Mouse (Mus musculus) ZHBTc4 (cell line): ENCODE data around the gene Jazf1.
A peak's percentile ranks its signal among the peaks of the same experiment; 100 is the strongest.

Experiments
- DNase-seq: peaks from one replicate; pipeline ENCODE4 v3.0.0-alpha.2; 2011; ENCODE audit warnings: low read depth, low spot score

The Jazf1 gene

GRCm38 (mm10) chr6:53067989-53068874, at the start of gene Jazf1:
TSS of gene Jazf1 (minus strand) at chr6:53068631.
- peak; percentile 62 for DNase-seq

DNA sequence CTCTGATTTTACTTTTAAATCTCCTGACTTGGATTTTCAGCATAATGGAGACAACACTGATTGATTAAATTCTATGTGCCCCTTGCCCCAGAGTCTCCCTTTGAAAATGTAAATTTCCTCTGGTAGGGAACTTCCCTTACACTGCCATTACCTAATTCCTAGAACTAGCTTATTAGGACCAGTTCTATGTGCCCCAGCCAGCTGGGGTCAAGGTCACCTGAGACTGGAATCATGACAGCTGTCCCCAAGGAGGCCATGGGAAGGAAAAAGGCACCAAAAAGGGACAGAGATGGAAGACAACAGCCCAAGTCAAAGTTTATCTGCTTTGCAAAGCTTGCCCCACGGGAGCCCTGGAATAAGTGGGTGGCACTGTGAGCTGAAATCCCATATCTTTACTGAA, 49.4 kb upstream of the Jazf1 start:
- no peak for DNase-seq

DNA sequence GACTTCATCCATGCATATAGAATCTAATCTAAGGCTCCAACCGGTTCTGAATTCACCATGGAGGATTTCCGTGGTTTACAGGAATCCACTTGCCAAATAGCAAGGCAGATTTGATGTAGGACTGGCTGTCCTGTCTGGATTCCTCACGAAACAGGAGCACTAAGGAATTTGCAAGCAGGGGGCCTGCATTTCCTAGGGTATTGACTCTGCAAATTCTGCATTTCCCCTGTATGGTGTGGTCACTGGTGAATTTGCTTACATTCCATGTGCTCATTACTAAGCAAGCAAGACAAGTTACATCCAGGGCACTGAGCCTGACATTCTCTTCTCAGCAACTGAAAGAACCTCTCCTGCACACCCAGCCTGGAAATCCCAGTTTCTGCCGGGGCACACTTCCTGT, 18.4 kb upstream of the Jazf1 start:
- DNase-seq, result no peak

- DNase-seq, result no peak
Observed at GRCm38 (mm10) chr6:53081241-53081640, 12.8 kb upstream of the Jazf1 start.

DNA sequence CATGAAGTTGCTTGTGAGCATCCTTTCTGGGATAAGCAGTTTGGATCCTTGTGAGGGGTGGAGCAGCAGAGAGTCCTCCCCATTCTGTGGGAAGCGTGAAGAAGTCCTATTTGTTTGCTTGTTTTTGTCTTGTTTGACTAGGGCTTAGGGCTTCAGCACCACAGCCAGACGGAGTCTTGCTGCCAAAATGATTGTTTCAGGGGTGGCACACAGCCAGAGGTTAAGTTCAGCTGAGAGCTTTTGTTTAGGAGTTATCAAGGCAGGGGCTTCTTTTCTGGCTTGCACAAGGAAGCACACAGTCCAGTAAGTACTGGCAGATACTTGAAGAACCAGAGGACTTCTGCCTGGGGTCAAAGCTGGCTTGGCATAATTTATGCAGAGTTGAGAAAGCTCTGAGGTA, 10.2 kb upstream of the Jazf1 start:
- DNase-seq, result no peak

DNA sequence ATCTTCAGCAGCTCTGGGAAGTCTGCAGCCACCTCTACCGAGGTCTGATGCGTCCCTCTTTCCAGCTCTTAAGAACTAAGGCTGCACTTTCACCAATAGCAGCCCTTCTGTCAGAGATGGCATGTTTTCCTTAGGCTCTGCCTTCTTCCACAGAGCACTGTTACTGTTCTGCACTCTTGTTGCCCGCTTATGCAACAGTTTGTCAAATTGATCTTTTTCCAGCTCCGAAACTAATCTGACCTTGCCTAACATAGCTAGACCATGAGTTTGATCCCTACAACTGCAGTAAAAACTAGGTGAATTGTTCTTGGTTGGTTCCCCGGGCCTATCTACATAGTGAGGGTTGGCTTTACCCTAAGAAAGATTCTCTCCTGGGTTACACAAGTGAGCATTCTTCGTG, 3.3 kb upstream of the Jazf1 start:
- no peak for DNase-seq

DNA sequence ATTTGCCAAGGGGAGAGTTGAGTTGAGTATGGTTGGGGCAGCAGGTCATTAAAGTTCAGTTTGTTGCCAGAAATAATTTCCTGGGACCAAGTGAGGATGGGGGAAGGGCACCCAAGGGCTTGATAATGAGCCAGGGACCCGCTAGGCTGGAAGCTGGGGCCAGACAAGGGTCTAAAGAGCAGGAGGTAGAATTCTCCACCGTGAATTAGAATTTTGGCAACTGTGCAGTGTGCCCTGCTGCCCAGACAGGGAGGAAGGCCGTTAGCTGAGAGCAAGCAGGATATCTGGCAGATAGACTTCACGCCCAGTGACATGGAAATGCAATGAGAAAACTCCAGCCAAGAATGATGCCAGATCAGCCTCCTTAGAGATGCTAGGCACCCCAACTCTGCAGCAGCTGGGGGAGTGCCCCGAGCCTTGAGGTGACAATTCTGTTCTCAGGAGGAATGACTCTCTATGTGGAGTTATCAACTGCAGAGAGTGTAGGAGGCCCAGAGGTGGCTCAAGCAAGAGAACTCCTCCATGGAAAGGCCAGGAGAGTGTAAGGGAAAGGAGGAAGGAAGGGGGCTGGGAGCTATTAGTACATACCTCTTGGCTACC, 1.6 kb upstream of the Jazf1 start:
- no peak for DNase-seq

DNA sequence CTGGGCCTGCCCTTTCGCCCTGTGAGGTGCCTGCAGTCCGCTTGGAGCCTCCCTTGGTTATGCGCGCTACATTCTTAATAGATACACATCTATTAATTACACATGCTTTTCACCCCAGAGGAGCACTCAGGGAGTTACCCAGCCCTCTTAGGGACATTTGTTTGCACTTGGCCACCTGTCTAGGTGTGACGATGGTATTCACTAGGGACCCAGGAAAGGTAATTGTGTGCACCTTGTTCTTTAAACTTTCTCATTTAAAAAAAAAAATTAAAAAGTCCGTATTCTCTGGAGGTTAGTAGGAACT, 396 bp upstream of the Jazf1 start:
- DNase-seq, result no peak

DNA sequence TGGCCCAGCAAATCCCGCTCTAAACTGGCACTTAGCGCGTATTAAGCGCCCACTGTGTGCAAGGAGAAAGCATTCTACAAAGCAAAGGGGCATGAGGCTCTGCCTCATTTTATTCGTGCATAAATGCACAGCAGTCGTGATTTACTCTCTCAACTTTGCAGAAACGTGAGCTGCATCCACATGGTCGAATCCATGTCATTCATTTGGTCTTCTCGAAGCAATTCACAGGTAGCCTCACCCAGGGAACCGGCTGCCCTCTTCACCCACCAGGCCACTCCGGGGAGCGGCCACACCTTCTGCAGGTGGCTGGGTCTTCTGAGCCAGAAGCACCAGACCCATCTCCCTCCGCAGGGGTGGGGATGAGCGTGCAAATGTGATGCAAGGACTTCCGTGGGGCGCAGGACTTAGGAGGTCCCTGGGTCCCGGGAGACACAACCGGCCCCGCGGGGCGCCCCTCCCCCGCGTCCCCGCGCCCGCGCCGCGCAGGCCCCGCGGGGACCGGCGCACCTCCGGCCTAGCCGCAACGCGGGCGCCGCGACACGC, 914 bp downstream of the Jazf1 start:
- peak; percentile 40 for DNase-seq

DNA sequence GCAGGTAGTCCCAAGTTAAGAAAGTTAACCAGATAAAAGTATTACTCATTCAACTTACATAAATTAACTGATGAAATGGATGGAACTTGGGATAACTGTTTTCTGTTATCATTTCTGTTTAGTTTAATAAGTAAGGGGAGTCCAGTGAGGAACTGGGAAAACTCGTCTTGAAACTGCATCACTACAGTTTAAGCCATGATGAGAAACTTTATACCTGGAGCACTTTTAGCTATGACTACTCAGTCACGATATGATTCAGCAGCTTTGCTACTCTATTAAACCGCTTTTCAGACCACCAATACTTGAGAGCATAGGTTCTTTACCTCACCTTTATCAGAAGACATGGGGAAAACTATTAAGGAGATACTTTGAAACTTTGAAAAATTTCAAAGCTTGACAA, 1.5 kb downstream of the Jazf1 start:
- DNase-seq, result no peak

DNA sequence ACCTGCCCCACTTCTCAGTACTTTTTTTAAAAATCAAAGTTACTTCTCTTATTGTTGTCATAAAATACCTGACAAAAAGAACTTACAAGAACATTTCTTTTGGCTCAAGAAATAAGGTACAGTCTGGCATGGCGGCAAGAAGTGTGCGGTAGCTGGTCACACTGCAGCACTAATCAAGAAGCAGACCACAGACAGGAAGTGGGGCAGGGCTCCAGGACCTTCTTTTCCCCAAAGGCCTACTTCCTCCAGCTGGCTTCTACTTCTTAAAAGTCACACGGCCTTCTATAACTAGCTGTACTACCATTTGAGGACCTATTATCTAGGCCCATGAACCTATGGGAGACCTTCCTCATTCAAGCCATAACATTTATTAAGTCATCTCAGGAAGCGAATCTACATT, 4.4 kb downstream of the Jazf1 start:
- no peak for DNase-seq

GRCm38 (mm10) chr6:53054909-53055308, 13.5 kb downstream of the Jazf1 start:
- DNase-seq, result no peak

- DNase-seq, result no peak
Observed at GRCm38 (mm10) chr6:53045501-53045900, 22.9 kb downstream of the Jazf1 start.

DNA sequence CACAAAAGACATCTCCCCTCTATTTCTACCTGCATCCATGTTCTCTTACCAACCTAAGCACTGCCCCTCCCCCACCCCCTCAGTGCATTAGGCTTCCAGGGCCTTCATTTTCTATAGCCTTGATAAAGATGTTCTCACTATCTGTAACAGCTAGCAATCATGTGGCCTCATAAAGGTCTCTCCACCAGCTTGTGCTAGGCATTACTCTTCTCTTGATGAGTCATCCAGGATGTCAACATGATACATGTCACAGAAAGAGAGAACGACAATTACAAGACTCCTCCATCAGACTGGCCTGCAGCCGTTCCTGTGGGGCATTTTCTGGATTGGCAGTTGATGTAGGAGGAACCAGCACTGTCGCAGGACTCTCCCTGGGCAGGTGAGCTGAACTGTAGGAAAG, 30.3 kb downstream of the Jazf1 start:
- DNase-seq, result no peak

- DNase-seq, result no peak
Observed at GRCm38 (mm10) chr6:53034362-53035011, 33.9 kb downstream of the Jazf1 start.

- DNase-seq, result peak; percentile 58
Observed at GRCm38 (mm10) chr6:53032730-53033484, 35.5 kb downstream of the Jazf1 start.

- no peak for DNase-seq
Observed at GRCm38 (mm10) chr6:53022069-53022468, 46.4 kb downstream of the Jazf1 start.

DNA sequence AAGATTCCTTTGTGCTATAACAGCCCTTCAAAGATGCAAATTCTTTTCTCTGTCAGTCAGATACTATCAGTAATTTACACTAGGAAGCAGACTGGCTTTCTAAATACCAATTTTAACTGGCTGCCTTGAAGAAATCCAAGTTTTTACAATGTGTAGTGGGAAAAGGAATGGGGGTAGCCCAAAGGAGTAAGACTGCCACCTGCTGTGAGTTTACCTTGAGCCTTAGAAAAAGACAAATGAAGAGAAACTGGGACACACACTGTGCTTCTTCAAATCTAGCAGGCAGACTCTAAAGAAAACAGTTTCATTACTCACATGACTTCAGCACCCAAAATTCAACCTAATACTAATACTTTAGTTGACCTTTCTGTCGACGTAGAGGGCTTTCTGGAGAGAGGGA, 47.4 kb downstream of the Jazf1 start:
- DNase-seq, result peak; percentile 69

DNA sequence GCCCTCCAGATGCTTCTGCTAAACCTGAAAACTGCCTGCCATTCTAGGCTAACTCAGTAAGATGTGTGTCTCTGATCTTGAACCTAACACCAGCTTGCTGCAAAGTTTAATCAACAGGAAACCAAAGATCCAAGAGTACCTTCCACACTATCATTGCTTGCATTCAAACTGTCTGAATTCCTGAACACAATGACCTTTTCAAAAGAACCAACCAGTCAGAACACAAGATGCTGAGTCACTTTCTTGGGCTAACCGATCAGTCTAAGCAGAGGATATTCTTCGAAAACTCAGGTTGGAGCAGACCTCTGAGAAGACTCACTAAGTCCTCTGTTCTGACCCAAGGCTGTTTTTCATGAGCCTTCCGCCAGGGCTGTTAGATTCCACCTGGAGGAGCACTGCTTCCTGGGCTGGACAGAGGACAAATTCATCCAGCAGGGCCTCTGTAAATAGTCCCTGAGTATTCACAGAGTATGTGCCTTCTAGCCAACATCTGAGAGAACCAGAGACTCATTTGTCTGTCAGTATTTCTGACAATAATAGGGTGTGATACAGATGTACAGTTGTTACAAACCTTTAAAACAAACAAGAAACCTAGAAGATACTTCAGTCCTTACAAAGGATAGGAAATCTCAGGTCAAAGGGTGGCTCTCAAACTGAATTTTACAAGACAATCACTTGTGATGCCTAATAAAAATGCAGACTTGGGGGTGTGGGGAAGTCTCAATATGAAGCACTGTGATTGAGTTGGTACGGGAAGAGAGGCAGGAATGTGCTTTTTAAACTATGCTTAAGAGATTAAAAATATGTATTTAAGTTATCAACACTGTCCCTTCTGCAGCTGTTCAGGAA, 50.9 kb downstream of the Jazf1 start:
- peak; percentile 49 for DNase-seq

GRCm38 (mm10) chr6:53014460-53015455, 53.7 kb downstream of the Jazf1 start:
- no peak for DNase-seq
